Mouse (Mus musculus): ENCODE results near the gene Kcna6. TPM values are rescaled to one million over a fixed set of nuclear protein-coding genes. Genes with fewer than 3 reads are reported as not detected.

The Kcna6 gene
- polyA plus RNA-seq, 1 experiment from 2014 or later = 1.1 TPM

DNA sequence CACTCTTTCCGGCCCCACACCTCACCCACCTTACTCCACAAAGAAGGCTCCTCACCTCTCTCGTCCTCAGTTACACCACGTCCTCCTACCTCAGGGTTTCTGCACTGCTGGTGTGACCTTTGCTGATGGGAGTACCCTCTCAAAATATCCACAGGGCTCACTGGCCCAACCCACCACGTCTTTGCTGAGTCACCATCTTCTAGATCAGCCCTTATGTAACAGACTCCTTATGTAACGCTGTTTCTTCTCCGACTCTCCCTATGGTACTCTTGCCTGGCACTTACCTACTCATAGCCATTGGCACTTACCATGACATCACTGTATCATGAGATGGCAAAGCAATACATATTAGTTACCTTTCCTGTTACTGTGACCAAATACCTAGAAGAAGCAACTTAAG lies 27.9 kb downstream of the Kcna6 start:
- no peak overlapping the region for H3K4me3 ChIP-seq (ENCODE audit: low read depth, low read length)
- no peak overlapping the region for H3K27ac ChIP-seq (ENCODE audit: low read depth, low read length)
- no peaks in the 10 kb centered on the region for H3K27me3 ChIP-seq (replicated peaks; ENCODE audit: control insufficient read depth, insufficient read depth, low read length)
- H3K4me2 ChIP-seq (replicated peaks; ENCODE audit: low read depth) = no peak overlapping the region
- H3K9me3 ChIP-seq (ENCODE audit: control insufficient read depth) = no peaks in the 10 kb centered on the region
- WGBS = 74% methylated on average over 6 of the region's 6 CpGs
- H3K9ac ChIP-seq (ENCODE audit: low read depth, low read length) = no peak overlapping the region
- no peak for TF ChIP-seq CTCF (IDR thresholded peaks at IDR 0.05; ENCODE audit: low read depth)
- H3K4me1 ChIP-seq (replicated peaks; ENCODE audit: control insufficient read depth, insufficient read depth, low read length) = no peaks in the 10 kb centered on the region
- ATAC-seq = no peak
- H3K36me3 ChIP-seq (ENCODE audit: control insufficient read depth, insufficient read depth) = no peaks in the 10 kb centered on the region

DNA sequence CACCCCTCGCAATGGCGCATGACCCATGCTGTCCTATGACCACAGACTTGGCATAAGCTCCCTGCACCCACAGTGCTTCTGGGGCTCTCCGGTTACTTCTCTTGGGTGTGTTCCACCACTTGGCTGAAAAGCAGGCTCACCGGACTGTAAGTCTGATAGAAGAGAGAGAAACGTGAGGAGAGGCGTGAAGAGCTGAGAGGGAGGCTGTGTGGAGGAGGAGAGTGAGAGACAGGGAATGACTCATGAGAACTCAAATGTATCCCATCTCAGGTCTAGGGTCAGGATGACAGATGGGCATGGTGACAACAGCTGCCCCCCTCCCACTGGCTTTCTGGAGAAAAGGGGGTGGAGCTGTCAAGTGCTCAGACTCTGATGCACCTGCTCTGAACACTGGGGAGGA lies 34.5 kb downstream of the Kcna6 start:
- TF ChIP-seq CTCF (IDR thresholded peaks at IDR 0.05; ENCODE audit: low read depth) = no peak
- no peaks in the 10 kb centered on the region for H3K4me1 ChIP-seq (replicated peaks; ENCODE audit: control insufficient read depth, insufficient read depth, low read length)
- H3K9me3 ChIP-seq (ENCODE audit: control insufficient read depth) = no peaks in the 10 kb centered on the region
- no peaks in the 10 kb centered on the region for H3K36me3 ChIP-seq (ENCODE audit: control insufficient read depth, insufficient read depth)
- no peak overlapping the region for H3K27ac ChIP-seq (ENCODE audit: low read depth, low read length)
- H3K4me2 ChIP-seq (replicated peaks; ENCODE audit: low read depth) = no peak overlapping the region
- ATAC-seq = no peak
- 63% methylated on average over 6 of the region's 6 CpGs for WGBS
- H3K9ac ChIP-seq (ENCODE audit: low read depth, low read length) = no peak overlapping the region
- no peak overlapping the region for H3K4me3 ChIP-seq (ENCODE audit: low read depth, low read length)
- H3K27me3 ChIP-seq (replicated peaks; ENCODE audit: control insufficient read depth, insufficient read depth, low read length) = peaks cover 17% of the 10 kb centered on the region

DNA sequence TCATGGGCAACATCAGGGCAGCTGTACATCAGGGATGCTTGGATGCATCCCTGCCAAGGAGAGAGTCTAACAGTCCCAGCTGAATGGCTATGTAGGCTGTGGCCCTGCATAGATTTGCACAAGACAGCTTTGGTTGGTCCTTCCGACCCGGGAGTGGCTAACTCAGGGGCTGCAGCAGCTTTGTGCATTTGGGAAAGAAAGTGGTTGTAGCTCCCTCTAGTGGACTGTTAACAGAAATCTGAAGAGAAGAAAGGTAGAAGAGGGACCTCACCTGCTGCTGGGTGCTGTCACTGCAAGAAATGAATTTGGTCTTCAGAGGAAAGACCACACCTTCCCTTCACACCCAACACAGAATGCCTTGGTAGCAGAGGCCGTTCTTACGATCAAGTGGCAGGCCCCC lies 36.0 kb downstream of the Kcna6 start:
- H3K4me3 ChIP-seq (ENCODE audit: low read depth, low read length) = no peak overlapping the region
- no peak overlapping the region for H3K9ac ChIP-seq (ENCODE audit: low read depth, low read length)
- TF ChIP-seq CTCF (IDR thresholded peaks at IDR 0.05; ENCODE audit: low read depth) = peak; percentile 66
- no peaks in the 10 kb centered on the region for H3K9me3 ChIP-seq (ENCODE audit: control insufficient read depth)
- WGBS = 18% methylated on average over 4 of the region's 4 CpGs
- no peaks in the 10 kb centered on the region for H3K36me3 ChIP-seq (ENCODE audit: control insufficient read depth, insufficient read depth)
- H3K4me2 ChIP-seq (replicated peaks; ENCODE audit: low read depth) = no peak overlapping the region
- no peak overlapping the region for H3K27ac ChIP-seq (ENCODE audit: low read depth, low read length)
- H3K27me3 ChIP-seq (replicated peaks; ENCODE audit: control insufficient read depth, insufficient read depth, low read length) = peaks cover 17% of the 10 kb centered on the region
- ATAC-seq = no peak
- H3K4me1 ChIP-seq (replicated peaks; ENCODE audit: control insufficient read depth, insufficient read depth, low read length) = no peaks in the 10 kb centered on the region

DNA sequence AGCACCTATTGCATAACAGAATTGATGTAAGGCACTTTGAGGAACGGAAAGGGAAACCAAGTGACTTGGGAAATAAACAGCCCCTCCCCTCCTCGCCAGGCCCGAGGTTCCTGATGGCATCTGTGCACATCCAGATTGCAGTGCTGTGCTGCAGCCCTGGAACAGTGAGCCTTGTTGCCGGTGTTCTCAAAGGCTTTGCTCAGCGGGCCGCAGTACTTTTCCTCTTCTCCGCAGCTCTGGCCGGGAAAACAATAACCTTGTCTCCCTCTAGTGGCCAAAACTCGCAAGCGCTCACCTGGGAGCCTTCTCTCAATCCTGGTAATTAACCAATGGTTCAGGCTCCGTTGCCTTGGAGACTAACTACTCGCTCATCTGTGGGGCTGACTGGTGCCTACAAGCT lies 38.4 kb downstream of the Kcna6 start:
- no peaks in the 10 kb centered on the region for H3K9me3 ChIP-seq (ENCODE audit: control insufficient read depth)
- WGBS = 2% methylated on average over 12 of the region's 12 CpGs
- peaks cover 17% of the 10 kb centered on the region for H3K27me3 ChIP-seq (replicated peaks; ENCODE audit: control insufficient read depth, insufficient read depth, low read length)
- peak; percentile 40; the same call in 1 of the 2 replicates for ATAC-seq
- peak overlapping the region; percentile 61 for H3K4me2 ChIP-seq (replicated peaks; ENCODE audit: low read depth)
- no peaks in the 10 kb centered on the region for H3K4me1 ChIP-seq (replicated peaks; ENCODE audit: control insufficient read depth, insufficient read depth, low read length)
- H3K36me3 ChIP-seq (ENCODE audit: control insufficient read depth, insufficient read depth) = no peaks in the 10 kb centered on the region
- TF ChIP-seq CTCF (IDR thresholded peaks at IDR 0.05; ENCODE audit: low read depth) = peak; percentile 88
- no peak overlapping the region for H3K9ac ChIP-seq (ENCODE audit: low read depth, low read length)
- H3K27ac ChIP-seq (ENCODE audit: low read depth, low read length) = no peak overlapping the region
- H3K4me3 ChIP-seq (ENCODE audit: low read depth, low read length) = peak overlapping the region; percentile 21; the same call in 1 of the 2 replicates

DNA sequence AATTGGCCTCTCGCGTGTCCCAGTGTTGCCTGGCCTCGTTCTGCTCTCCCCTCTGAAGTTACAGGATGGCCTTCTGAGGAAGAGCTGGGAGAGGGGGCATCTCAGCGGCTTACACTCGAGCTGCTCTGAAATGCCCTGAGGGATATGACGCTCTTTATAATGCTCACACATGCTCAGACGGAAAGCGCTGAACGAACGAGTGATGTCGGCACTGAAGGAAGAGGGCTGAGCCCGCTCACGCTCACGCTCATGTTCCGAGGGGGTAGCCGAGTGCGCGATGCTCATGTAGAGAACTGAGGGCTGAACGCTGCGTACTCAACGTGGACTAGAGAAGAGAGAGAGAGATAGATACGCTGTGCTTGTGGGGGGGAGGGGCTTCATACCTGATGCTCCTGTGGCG lies 39.3 kb downstream of the Kcna6 start:
- Histone ChIP-seq H3K4me3 (ENCODE audit: low read depth, low read length) (no peak overlapping the region), H3K4me2 (replicated peaks; ENCODE audit: low read depth) (no peak overlapping the region), H3K27me3 (replicated peaks; ENCODE audit: control insufficient read depth, insufficient read depth, low read length) (peaks cover 17% of the 10 kb centered on the region), H3K9me3 (ENCODE audit: control insufficient read depth) (no peaks in the 10 kb centered on the region), H3K4me1 (replicated peaks; ENCODE audit: control insufficient read depth, insufficient read depth, low read length) (no peaks in the 10 kb centered on the region), H3K27ac (ENCODE audit: low read depth, low read length) (no peak overlapping the region), H3K36me3 (ENCODE audit: control insufficient read depth, insufficient read depth) (no peaks in the 10 kb centered on the region), H3K9ac (ENCODE audit: low read depth, low read length) (no peak overlapping the region)
- TF ChIP-seq CTCF (IDR thresholded peaks at IDR 0.05; ENCODE audit: low read depth) = no peak
- no peak for ATAC-seq
- 70% methylated on average over 23 of the region's 23 CpGs for WGBS

DNA sequence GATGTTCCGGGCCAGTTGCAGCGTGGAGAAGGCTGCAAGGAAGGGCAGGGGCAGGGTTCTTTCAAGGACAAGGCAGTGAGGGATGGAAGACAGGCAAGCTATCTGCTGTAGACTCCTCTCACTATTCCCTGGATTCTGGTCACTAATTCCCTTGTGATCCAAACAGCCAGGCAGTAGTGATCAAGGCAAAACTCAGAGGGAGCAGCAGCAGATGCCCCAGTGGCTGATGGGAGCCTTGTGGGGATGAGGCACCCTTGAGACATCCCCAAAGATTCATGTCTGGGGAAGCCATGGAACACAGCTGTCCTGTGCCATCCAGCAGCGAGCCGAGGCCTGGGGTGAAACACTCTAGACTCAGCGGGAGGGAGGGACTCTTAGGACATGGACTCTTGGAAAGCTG lies 40.5 kb downstream of the Kcna6 start:
- Histone ChIP-seq H3K27ac (ENCODE audit: low read depth, low read length) (no peak overlapping the region), H3K36me3 (ENCODE audit: control insufficient read depth, insufficient read depth) (no peaks in the 10 kb centered on the region), H3K4me3 (ENCODE audit: low read depth, low read length) (no peak overlapping the region), H3K9ac (ENCODE audit: low read depth, low read length) (no peak overlapping the region), H3K9me3 (ENCODE audit: control insufficient read depth) (no peaks in the 10 kb centered on the region), H3K4me2 (replicated peaks; ENCODE audit: low read depth) (no peak overlapping the region), H3K4me1 (replicated peaks; ENCODE audit: control insufficient read depth, insufficient read depth, low read length) (no peaks in the 10 kb centered on the region), H3K27me3 (replicated peaks; ENCODE audit: control insufficient read depth, insufficient read depth, low read length) (peaks cover 17% of the 10 kb centered on the region)
- 73% methylated on average over 5 of the region's 5 CpGs for WGBS
- TF ChIP-seq CTCF (IDR thresholded peaks at IDR 0.05; ENCODE audit: low read depth) = no peak
- no peak for ATAC-seq

DNA sequence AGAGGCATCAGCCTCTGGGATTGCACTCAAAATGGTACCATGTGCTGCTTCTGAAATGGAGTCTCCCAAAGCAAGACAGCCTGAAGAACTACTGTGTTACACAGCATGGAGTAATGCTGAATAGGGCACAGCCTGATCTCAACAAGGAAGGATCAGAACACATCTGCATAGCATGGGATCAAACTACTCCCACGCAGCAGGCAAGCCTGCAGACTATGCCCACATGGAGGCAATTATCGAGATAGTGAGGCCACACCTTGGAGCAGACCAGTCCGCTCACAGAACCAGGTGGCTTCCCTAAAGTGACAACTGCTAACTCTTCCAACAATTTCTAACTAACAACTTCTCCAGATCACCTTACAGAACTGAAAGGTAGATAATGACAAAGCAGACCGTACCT lies 53.4 kb downstream of the Kcna6 start:
- peak; percentile 80 for ATAC-seq
- H3K9me3 ChIP-seq (ENCODE audit: control insufficient read depth) = no peaks in the 10 kb centered on the region
- TF ChIP-seq CTCF (IDR thresholded peaks at IDR 0.05; ENCODE audit: low read depth) = no peak
- H3K4me1 ChIP-seq (replicated peaks; ENCODE audit: control insufficient read depth, insufficient read depth, low read length) = no peaks in the 10 kb centered on the region
- H3K27me3 ChIP-seq (replicated peaks; ENCODE audit: control insufficient read depth, insufficient read depth, low read length) = no peaks in the 10 kb centered on the region
- no peak overlapping the region for H3K4me2 ChIP-seq (replicated peaks; ENCODE audit: low read depth)
- 50% methylated on average over 4 of the region's 4 CpGs for WGBS
- H3K36me3 ChIP-seq (ENCODE audit: control insufficient read depth, insufficient read depth) = no peaks in the 10 kb centered on the region
- no peak overlapping the region for H3K4me3 ChIP-seq (ENCODE audit: low read depth, low read length)
- no peak overlapping the region for H3K9ac ChIP-seq (ENCODE audit: low read depth, low read length)
- H3K27ac ChIP-seq (ENCODE audit: low read depth, low read length) = no peak overlapping the region

Data from intestine, postnatal 0 days (tissue).